Mouse (Mus musculus) urinary bladder, postnatal 4 days (tissue): ENCODE measurements around the gene Srgap3.

Experiments used
- DNase-seq, 2 experiments: peaks; one replicate each; pipeline ENCODE4 v3.0.0; 2021 to 2022; ENCODE audit warnings: low spot score in 2 of 2

The Srgap3 gene

DNA sequence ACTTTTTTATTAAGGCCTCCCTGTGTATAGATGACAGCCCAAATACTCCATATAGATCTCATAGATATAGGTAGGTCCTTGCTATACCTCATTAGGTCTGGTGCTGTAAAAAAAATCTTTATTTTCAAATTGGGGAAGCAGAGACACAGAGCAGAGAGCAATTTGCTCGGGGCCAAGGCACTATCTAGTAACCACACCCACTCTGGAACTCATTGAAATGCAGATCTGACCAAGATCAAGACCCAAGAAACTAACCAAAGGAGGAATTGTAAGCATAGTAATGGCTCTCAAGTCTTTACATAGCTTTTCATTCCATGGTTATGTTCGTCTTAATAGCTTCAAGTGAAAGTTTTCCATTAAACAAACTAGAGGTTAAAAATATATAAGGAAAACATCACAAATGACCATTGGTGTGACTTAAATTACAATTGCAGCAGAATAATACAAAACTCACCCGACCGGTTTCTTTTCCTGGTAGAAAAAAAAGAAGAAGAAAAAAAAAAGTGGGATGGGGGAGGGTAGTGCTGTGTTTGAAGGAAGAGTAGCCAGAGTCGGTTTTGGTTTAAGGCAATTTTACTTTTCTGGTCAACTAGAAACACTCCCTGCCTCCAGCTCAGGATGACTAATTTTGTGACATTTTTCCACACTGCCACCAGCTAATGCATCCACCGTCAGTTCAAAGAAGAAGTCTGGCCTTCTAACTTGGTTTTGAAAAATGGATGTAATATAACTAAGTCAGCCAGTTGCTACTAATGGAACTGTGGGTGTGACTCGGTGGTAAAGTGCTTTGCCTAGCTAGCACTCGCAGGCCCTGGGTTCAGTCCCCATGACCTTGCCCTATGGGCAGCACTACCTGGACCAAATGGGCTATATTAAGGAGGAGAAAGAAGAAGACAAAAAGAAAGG lies 3.4 kb upstream of the Srgap3 start:
- DNase-seq, result no peak

DNA sequence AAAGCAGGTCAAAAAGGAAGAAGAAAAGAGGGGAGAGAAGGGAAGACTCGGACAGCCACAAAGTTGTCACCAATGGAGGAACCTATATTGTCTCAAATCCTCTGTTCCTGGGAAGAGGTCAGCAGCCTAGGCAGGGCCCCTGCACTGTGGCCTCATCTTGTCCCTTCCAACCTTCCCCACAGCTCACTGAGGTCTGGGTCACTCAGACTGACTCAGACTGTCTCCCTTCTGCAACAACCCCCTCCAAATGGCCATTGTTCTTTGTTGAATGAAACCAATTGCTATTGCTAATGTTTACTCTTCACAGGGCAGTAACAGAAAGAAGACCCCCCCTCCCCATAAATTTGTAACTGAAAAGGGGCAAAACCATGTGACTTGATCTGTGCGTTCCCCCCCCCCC lies 2.2 kb upstream of the Srgap3 start:
- DNase-seq, result no peak

GRCm38 (mm10) chr6:112948416-112948815 lies 1.4 kb upstream of the Srgap3 start:
- no peak for DNase-seq

GRCm38 (mm10) chr6:112946021-112946811 lies 850 bp downstream of the Srgap3 start:
- no peak for DNase-seq

DNA sequence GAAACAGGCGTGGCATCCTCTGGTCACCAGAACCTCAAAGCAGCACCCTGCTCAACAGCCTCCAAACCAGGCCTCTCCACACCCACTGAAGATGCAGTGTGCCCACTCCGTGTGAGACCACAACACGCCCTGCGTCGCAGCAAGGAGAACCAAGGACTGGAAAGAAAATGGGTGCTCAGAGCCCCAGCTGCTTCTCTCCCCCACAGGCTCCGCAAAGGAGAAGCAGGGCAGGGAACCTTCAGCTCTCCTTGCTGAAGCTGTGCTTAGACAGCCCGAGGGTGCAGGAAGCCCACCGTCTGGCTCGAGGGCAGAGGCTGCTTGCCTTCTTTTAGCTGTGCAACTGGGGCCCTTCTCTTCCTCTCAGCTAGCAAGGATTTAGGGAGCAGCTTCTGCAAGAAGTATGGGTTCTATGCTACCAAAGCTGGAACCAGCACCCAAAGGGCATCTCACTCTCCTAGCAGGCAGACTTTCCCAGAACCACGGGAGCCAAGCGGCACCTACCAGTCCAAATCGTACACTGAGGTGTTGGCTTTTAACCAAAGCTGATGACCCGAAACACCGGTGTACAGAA lies 1.8 kb downstream of the Srgap3 start:
- no peak for DNase-seq

DNA sequence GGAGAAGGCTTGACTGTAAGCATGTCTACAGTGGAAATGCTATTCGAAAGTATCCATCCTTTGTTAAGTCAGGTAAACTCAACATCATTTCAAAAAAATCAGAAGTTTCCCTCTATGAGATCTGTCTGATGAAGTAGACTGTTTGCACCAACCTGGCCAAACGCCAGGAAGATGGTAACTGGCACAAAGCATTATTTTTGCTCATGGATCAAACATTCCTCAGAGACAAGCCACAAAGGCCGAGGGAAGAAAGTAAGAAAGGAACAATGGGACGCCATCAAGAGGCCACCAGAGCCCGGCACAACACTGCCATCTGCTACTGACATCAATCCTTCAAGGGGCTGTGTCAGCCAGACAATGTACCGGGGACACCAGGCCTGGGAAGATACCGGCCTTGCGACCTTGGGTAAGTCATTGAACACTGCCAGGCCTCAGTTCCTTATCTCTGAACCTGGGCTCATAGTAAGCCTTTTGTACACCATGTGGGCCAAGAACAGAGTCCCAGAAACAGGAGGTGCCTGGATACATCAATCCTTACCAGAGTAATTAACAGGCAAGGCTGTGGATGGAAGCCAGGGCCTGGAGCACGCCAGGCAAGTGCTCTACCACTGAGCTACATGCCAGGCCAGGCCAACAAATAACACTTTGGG lies 3.3 kb downstream of the Srgap3 start:
- no peak for DNase-seq

GRCm38 (mm10) chr6:112939281-112939680 lies 7.8 kb downstream of the Srgap3 start:
- no peak for DNase-seq

GRCm38 (mm10) chr6:112937791-112938190 lies 9.3 kb downstream of the Srgap3 start:
- DNase-seq, result no peak

DNA sequence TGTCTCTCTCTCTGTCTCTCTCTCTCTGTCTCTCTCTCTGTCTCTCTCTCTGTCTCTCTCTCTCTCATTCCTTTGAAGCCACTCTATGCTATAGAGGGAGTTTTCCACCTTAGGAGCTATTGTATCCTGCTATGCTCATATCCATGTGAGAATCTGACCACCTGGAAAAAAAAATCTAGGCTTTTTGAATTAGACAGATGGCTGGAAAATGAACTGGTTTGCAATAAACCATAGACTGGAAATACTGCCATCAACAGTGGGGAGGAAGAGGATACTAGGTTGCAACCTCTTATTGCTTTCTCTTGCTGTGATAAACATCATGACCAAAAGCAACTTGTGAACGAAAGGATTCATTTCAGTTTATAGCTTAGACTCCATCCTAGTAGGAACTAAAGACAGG lies 12.6 kb downstream of the Srgap3 start:
- DNase-seq, result no peak

- no peak for DNase-seq
Observed at GRCm38 (mm10) chr6:112932611-112933010, 14.5 kb downstream of the Srgap3 start.

DNA sequence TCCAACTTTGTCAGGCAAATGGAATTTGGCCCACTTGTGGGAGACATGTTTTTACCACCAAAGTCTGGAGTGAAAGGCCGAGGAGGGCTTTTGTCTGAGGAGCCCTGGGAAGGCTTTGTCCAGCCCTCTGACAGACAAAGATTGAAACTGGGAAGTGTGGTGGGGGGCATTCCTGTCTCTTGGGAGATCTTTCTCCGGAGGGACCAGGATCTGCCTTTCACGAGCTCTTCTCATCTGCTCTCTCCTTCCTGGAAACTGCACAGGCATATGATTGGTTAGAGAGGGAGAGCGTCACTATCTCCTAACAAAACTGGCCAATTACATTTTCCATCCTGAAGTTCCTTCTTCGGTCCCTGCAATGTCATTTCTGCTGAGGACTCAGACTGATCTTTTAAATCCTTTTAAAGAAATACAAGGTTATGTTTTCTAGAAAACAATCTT lies 17.0 kb downstream of the Srgap3 start:
- no peak for DNase-seq

GRCm38 (mm10) chr6:112929291-112929984 lies 17.6 kb downstream of the Srgap3 start:
- no peak for DNase-seq

GRCm38 (mm10) chr6:112928841-112929240 lies 18.2 kb downstream of the Srgap3 start:
- DNase-seq, result no peak

DNA sequence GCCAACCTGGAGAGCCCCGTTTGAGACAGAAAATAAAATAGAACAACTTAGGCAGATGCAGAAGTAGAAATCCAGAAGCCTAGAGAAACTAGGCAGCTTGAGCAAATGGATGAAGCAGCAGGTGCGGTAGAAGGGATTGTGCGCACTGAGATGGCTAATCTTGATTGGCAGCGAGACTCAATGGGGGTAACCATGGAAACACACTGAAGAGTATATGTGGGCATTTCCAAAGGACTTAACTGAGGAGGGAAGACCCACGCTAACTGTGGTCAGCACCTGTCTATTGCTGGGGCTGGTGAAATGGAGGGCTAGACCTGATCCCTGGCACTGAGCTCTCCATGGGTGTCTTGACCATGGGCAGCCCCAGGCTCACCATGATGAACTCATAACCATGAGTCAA lies 19.7 kb downstream of the Srgap3 start:
- DNase-seq, result no peak

- DNase-seq, result no peak
Observed at GRCm38 (mm10) chr6:112926011-112926410, 21.1 kb downstream of the Srgap3 start.

DNA sequence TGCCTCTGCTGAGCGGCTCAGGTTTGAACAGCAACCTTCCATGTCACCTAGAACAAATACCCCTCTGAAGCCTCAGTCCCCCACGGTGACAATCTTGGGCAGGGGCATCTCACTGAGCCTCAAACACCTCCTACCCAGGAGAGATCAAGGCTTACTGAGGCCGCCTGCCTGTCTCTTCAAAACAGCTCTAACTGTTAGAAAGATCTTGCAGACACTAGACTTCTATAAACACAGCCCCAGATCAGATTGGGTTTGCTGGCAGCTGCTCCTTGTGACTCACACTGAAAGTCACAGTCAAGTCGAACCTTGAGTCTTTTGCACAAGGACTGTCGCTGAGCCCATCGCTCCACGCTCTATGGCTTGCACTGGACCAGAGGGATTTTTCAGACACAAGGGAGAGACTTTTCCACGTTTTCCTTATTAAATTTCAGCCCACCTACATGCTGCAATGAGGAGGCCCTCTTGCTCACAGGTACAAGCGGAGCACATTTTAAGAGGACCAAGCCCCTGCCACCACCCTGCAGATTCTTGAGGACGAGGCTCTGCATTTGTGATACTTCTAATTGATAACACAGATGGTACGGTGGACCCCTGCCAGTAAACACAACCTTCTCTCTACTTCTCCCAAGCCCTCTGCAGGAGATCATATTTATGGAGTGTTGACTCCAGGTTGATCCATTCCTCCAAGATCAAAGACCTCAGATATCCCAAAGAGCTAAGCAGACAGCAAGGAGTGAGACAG lies 21.7 kb downstream of the Srgap3 start:
- DNase-seq, result no peak

DNA sequence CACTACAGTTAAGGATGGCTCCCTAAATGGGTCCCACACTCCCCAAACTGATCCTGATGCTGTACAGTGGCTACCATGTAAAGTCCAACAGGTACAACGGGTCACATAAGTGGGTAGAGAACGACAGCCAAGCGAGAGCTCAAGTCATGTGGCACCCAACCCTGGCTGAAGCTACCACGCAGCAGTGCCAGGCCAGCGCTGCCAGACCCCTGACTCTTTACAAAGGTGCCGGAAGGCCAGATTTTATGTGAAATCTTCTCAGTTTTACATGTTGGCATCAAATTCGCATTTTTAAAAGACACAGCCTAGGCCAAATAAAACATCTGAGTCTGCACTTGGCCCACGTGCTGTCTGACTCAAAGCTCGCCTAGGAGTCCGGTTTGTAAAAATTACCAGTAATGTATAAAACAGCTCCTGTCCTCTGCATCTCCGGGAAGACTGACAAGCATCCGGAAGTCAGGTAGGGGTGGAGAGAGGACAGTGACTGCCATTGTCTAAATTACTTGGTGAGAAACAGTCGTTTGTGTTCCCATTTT lies 22.4 kb downstream of the Srgap3 start:
- no peak for DNase-seq

DNA sequence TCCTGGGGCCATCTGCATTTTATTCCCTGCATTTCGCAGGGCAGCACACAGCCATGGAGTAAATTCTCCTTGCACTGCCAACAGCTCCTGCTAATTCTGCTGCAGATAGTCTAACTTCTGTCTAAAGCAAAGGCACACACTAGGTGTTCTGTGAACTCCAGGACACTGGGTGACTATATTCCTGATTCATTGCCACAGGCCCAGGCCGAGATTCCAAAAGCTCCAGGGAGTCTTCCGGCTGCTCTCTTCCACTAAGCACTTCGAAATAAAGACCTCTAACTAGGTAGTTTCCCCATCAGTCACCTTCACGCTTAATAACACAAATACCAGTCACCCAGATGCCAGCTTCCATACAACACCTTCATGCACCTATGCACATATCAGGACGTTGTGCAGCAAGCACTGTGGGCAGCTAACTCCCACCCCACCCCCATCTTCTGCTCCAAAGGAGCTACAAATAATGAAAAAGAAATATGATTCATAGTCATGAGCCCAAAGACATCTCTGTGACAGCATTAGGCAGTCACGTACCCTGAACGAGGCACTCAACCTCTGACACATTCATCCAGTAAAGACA lies 26.4 kb downstream of the Srgap3 start:
- no peak for DNase-seq

- no peak for DNase-seq
Observed at GRCm38 (mm10) chr6:112917717-112918116, 29.3 kb downstream of the Srgap3 start.

- no peak for DNase-seq
Observed at GRCm38 (mm10) chr6:112916243-112916642, 30.8 kb downstream of the Srgap3 start.
